Mouse (Mus musculus) spleen, postnatal 10 days (tissue): ENCODE data around the gene Fam131c.
A peak's percentile ranks its signal among the peaks of the same experiment; 100 is the strongest.

ENCODE experiments used
- DNase-seq, 2 experiments: peaks; one replicate each; pipeline ENCODE4 v3.0.0; 2021 to 2022; ENCODE audit warnings: low spot score in 2 of 2

Fam131c gene

DNA sequence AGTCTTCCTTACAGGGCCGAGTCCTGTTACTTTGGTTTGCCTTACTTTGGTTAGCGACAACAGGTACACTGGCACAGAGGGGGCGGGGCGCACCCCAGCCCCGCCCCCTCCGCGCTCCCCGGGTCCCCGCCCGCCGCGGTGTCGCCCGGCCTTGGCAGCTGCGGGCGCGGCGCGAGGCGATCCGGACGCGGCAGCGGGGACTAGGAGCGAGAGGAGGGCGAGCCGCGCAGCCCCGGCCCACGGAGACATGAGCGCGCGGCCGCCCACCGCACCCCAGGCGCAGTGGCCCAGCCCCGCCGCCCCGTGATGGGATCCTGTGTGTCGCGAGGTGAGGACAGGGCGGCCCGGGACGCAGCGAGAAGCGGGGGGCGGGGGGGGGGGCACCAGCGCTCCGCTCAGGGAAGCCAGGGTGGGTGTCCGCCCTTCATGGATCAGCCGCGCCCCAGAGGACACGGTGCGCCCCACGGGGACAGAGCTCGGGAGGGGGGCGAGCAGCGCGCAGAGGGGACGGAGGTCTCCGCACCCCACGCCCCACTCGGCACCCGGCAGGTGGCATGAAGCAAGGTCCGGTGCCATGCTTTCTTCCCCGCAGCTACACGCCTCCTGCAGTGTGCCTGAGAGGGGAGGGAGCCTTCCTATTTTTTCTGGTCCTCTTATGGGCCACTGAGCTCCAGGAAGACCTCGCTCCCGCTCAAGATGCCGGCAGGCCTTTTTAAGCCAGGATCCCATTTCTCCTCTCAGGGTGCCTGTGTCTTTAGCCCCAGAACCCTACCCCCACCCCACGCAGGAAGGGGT is at the start of gene Fam131c:
Gene Fam131c (plus strand): TSS at position 224 of the 795 bp plus-strand sequence.
- DNase-seq: no peak

DNA sequence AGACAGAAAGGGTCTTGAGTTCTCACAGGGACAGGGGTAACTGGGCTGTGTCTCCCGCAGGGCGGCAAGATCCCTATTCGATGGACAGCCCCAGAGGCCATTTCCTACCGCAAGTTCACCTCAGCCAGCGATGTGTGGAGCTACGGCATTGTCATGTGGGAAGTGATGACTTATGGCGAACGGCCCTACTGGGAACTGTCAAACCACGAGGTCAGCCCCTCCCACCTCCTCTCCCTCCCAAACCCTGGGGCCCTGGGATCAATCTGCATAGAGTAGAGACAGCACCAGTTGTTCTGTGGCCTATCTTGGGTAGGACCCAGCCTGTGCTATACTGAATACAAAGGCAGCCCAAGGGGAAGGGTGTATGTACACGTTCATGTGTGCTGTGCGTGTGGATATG is 45.5 kb upstream of the Fam131c start:
- DNase-seq: no peak

DNA sequence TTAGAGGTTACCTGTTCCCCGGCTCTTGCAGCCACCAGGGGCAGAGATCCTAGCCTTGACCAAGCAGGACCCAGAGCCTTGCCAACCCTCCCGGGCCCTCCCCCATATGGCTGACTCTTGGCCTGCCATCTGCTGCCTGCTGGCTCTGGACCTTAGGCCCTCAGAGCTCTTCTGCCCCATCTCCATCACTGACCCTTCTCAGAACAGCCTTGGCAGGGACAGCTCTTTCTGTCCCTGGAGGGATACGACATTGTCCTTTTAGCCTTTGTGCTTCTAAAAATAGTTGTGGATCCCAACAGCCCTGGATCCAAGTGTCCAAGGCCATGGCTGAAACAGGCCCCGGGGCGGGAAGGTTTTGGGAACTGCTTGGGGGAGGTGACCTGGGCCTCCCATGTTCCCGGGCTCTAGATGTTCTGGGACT is 43.2 kb upstream of the Fam131c start:
- no peak for DNase-seq

DNA sequence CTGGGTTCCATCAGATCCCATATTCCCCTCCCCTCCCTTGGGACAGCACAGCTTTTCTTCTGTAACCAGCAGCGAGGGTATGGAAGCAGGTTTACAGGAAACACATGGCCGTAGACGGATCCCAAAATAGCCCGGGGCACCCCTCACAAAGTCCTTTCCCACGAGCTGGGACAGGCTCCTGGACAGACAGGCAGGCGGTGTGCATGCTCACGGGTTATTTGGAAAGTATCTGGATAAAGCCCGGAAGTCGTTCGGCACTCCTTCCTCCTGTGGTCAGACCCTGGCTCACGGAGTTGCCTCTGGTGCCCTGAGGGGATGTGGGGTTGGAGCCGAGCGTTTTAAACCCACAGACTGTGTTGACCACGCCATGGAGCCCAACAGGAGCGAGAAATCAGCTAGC is 42.4 kb upstream of the Fam131c start:
- DNase-seq: no peak

DNA sequence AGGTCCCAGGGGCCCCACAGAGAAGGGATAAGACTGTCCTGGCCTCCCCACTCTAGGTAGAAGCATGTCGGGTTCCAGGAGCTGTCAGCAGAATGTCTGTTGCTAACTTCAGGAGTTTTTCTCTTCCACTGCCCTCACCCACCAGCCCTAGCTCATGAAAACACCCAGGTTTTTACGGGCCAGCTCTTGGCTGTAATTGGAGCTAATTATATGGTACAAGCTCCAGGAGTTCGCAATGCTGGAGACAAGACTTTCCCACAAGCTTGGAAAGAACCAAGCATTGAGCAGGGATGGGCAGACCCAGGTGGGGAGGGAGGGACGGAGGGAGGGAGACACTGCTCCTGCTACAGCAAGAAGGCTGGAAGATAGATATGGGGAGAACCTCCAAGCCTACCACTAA is 40.9 kb upstream of the Fam131c start:
- DNase-seq: no peak

DNA sequence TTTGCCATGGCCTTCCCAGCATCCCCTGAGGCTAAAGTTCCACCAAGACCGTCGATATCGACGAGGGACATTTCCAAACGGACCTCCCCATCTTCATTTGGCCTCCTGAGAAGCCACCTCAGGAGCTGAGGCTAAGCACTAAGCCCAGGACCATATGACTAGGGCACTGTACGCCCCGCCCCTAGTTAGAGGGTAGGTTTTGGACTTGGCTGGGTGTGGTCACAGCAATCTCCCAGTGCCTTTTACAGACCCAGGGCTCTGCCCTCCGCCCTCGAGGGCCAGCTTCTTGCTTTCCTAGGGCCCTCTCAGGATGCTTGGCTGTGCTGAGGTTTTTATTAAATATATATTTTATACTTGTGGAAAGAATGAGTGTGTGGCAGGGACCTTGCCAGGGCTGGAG is 39.3 kb upstream of the Fam131c start:
- DNase-seq: no peak

DNA sequence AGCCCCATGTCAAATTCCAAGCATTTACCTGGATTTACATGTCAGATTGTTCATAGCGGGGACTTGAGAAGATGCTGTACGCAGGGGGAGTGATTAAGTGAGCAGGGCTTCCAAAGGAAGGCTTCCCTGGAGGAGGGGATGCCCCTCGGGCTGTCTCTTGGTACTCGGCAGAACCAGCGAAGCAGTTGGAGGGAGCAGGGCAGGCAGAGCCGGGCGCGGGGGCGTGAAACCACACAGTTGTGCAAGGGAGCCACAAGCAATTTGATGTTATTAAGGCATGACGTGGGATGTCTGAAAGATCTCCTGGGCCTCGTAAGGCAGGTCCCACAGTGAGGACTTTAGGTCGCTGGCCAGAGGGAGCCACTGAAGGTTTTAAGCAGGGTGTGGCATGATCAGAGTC is 38.1 kb upstream of the Fam131c start:
- no peak for DNase-seq

DNA sequence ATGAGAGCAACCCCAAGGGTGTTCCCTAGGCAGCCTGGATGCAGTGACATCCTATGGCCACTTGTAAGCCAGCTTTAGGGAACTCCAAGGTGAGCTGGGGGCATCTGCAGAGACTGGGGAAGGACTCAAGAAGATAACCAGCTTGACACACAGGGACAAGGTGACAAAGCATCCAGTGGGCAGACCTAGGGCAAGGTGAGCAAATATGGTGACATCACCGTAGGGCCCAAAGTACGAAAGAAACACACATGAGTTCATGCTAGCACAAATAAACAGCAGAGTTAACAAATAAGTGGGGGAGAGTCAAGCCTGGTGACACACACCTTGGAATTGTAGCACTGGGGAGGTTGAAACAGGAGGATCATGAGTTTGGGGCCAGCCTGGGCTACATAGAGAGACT is 36.6 kb upstream of the Fam131c start:
- no peak for DNase-seq

DNA sequence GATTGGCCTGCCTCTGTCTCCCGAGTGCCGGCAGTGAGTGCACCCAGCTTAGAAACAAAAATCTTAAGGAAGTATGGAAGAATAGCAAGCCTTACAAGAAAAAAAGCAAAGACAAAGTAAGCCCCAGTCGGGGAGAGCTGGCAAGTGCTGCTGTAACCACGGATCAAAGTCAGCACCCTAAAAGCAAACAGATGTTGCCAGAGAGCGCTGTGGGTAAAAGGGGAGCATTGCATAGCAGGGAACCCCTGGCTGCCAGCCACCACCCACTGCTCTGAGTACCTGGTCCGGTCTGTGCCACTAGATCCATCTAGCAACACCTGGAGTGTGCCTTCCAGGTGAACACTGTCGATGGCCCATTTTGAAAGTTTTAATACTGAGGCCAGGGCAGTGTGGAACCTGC is 35.8 kb upstream of the Fam131c start:
- no peak for DNase-seq

DNA sequence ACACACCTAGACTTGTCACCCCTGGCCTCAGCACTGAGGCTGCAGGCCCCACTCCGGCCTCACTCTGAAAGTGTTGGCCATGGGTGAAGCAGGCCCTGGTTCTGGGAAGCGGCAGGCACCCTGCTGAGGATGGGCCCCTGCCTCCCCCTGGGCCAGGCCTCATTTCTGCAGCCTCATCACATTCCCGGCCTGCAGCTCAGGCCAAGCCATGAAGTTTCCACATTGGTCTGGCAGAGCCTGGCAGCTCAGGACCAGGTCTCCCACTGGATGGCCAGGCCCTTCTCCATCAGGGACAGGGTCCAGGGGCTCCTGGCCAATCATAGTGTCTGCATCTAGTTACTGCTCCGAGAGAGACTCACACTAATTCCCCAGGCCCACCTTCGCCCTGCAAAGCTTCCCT is 33.3 kb upstream of the Fam131c start:
- no peak for DNase-seq

DNA sequence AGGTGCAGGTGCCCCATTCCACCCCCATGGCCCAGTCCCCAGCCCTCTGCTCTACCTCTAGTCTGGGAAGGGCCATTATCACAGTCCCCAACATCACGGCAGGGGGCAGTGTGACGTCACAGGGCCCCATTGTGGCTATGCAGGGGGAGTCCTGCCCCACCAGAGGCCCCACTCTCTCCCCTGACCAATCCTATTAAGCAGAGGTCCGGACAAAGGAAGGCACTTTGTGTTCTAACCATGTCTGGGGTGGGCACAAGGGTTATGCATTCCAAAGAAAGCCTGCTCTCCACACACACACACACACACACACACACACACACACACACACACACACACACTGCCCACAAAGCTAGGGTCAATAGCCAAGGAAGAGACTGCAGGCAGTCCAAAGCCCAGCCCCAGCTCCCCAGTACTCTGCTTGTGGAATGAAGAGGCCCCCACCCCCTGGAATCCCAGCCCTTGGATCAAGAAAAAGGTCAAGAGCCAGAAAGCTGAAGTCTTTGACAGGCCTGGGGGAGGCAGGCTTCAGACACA is 32.7 kb upstream of the Fam131c start:
- DNase-seq: no peak

DNA sequence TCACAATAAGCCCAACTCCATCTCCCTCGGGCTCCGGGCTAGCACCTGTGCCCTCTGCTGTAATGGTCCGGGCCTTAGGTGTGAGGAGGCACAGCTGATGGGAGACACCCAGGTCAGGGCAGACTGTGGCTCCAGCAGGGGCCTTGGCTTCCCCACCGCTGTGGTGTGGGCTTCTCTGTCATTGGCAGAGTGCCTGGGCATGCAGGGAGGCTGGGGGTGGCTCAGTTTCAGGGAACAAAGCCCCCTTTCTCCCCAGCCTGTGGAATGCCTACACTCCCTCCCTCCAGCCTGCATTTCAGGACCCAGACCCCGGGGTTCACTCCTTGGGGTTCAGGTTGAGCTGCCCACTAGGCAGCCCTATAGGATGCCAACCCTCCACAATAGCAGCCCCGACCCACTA is 31.8 kb upstream of the Fam131c start:
- DNase-seq: no peak

DNA sequence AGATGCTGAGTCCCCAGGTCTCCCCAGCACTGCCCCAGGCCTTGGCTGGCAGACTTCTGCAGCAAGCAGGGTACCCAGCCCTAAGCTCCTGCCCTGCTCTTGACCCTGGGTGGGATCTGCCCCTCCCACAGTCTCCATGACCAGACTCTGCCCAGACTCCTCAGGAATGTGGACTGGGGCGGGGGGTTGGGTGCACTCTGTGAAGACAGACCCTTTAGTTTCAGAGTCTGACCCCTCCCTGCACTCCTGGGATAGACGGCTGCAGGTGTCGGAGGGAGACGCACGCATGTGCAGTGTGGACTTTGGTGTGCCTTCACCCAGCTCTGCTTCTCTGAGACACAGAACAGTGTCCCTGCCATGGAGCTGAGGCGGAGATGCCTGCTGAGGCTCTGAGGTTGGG is 30.0 kb upstream of the Fam131c start:
- no peak for DNase-seq

DNA sequence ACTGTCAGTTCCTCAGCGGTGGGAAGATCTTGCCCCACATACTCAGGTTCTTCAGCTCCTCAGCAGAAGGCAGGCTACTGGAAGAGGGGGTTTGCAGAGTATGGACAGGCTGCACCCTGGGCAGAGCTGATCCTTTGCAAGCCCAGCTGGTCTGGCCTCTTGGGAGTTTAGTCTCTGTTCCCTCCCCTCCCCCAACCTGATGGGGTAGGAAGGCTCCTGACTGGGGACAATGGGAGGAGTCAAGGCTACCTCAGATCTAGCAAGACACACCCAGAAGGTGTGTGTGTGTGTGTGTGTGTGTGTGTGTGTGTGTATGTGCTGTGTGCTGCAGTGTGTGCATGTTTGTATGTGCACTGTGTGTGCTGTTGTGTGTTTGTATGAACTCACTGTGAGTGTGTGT is 29.2 kb upstream of the Fam131c start:
- DNase-seq: no peak

DNA sequence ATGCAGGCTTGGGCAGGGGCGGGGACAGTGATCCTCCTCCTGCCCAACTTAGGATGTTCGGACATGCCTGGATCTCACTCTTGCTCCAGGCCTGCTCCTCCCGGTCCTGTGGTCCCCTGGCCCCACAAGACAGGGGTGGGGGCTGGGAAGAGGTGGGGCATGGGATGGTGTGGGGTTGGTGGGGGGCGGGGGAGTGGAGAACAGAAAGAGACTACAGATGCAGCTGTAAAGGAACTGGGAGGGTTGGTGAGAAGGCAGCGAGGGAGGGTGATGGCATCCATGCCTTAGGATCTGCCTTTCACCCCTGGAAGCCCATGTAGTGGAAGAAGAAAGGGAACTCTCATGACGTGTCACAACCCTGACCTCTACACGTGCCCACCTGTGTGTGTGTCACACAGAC is 26.5 kb upstream of the Fam131c start:
- no peak for DNase-seq

DNA sequence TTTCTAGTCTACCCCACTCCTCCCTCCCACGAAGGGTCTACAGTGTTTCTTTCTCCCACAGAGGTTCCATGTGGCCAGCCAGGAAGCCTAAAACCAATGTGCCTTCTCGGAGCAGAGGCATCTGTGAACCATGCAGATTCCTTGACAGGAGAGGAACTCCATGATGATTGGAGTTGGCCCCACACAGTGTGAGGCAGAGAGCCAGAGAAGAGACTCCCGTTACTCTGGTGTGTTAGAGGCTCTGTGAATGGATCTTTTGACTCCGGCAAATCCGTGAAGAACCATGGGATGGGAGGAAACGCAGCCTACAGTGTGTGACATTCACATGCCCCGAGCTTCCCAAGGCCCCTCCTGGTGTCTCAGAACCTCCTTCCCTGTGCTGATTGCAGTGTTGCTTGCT is 24.5 kb upstream of the Fam131c start:
- DNase-seq: no peak

DNA sequence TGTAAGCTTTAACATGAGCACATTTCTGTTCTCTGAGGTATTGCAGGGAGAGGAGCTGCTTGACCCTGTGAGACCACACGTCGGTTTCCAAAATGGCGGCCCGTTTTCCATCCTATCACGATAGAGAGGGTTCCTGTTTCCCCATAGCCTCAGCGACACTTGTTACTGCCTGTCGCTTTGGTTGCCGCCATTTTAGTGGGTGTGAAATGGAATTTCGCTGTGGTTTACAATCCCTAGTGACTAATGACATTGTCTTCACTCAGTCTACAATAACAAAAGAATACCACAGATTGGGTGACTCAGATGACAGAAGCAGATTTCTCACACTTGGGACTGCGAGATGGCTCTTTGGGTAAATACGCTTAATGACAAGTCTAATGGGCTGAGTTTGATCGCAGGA is 22.8 kb upstream of the Fam131c start:
- DNase-seq: no peak

DNA sequence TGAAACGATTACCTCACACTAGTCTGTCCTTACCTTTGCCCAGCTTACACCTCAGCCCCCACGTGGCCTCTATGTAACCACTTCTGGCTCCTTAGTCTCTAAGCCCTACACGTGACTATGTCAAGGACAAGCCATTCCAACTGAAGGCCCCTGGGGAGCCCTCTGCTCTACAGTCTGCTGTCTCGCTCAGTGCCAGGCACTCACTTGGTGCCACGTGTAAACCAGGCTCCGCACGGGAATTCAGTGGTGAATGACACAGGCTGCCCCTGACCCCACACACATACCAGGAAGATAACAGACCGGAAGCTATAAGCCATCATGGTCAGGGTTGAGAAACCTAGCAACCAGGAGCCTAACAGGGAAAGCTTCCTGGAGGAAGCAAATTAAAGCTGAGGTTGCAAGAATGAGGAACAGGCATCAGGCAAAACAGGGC is 20.6 kb upstream of the Fam131c start:
- no peak for DNase-seq

DNA sequence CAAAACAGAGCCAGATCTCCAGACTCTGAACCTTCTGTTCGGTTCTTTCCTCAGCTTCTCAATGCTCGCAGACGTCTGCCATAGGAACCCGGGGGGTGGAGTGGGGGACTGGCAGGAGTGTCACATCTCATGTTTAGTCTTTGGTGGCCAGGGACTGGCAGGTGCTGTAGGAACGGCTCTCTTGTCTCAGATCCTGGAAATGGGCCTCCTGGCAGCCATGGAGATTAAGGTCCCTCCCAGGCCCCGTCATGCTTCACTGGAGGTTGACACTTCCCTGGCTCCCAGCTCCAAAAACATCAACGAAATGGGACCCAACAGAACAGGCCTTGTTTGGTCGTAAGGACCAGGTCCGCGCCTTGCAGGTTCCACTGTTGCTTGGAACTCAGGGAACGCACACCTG is 19.4 kb upstream of the Fam131c start:
- no peak for DNase-seq

DNA sequence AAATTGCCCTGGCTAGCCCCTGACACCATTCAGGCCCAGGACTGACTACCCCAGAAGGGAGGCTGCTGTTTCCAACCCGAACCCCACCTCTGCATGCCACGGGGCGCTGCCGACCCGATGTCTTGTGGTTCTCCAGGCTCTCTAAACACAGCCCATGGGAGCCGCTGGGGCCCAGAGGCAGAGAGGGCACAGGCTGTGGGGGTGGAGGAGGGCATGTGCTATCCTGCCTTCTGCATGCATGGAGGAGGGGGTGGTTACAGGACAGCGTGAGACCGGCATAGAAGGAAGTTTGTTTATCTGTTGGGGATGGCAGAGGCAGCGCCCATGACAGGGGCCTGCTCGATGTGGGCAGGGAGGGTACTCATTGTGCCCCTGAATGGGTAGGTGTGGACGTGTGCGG is 18.0 kb upstream of the Fam131c start:
- DNase-seq: no peak

DNA sequence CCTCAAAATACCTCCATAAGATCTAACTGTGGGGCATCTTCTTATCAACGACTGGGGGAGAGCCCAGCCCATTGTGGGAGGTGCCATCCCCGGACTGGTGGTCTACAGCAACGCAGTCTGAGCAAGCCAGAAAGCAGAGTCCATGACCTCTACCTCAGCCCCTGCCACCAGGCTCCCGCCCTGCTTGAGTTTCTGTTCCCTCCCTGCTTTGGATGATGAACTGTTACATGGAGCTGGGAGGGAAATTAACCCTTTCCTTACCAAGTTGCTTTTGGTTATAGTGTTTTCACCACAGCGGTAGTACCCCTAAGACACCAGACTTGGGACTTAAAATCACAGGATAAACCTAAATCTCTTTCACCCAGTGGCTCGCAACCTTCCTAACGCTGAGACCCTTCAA is 16.0 kb upstream of the Fam131c start:
- DNase-seq: no peak

DNA sequence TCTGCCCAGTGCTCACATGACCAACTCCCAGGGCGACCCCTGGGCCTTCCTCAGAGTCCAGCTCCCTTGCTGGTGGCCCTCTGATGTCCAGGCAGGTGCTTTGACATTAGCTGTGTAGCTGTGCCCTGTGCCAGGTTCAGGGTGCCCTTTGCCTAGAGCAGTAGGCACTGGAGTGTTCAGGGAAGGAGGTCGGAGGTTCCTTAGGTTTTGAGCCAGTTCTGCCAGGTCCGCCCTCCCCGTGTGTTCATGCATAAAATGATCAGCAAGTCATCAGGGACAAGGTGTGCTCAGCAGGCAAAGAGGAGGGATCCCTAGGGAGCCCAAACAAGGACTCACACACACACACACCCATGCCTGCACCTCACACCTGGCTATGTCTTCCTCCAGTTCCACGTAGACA is 15.0 kb upstream of the Fam131c start:
- DNase-seq: no peak

DNA sequence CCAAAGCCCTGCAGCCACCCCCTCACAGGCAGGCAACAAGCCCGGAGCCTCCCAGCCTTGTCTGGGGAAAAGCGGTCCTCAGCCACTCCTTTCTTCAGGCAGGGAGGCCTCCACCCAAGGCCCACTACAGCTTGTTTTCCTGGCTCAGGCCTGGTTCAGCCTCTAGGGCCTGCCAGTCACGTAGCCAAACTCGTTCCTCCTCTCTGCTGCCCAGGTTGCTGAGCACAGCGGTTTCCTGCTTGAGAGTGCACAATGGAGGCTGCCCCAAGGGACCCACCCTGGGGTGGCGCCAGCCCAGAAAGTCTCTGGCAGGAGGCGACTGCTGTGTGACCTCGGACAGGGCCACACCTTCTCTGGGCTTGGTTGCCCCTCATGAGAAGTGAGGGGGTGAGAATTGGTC is 14.2 kb upstream of the Fam131c start:
- peak; percentile 14 to 68 for DNase-seq

DNA sequence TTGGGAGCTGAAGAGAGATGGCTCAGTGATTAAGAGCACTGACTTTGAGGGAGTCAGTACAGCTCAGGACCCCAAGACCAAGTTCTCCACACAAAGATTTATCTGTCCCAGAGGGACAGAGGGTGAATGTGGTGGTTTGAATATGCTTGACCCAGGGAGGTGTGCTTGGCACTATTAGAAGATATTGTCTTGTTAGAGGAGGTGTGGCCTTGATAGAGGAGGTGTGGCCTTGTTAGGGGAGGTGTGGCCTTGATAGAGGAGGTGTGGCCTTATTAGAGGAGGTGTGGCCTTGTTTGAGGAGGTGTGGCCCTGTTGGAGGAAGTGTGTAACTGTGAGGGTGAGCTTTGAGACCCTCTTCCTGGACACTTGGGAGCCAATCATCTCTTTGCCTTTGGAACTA is 10.2 kb upstream of the Fam131c start:
- no peak for DNase-seq
